Mouse (Mus musculus) left cerebral cortex, adult 11 months (tissue): Measurements from ENCODE around the gene Gm266.
"Not testable (repeated sequence)": the region's sequence is repeated elsewhere in the genome, so short reads cannot be mapped to it uniquely, and the experiment has no call there.

Experiments used
- DNase-seq: peaks from one replicate; pipeline ENCODE4 v3.0.0; 2022; ENCODE audit warnings: low spot score

Gm266 gene

GRCm38 (mm10) chr12:111485652-111486306 lies at the start of gene Gm266:
Gene Gm266, minus strand, starts transcription at chr12:111485823.
- DNase-seq, result no peak

GRCm38 (mm10) chr12:111535281-111535680 lies 49.7 kb upstream of the Gm266 start:
- no peak for DNase-seq

- no peak for DNase-seq
Observed at GRCm38 (mm10) chr12:111533096-111533794, 47.6 kb upstream of the Gm266 start.

GRCm38 (mm10) chr12:111529192-111529591 lies 43.6 kb upstream of the Gm266 start:
- DNase-seq, result no peak

GRCm38 (mm10) chr12:111527643-111528281 lies 42.1 kb upstream of the Gm266 start:
- DNase-seq, result peak; percentile 62

GRCm38 (mm10) chr12:111524883-111525282 lies 39.3 kb upstream of the Gm266 start:
- DNase-seq, result no peak

- no peak for DNase-seq
Observed at GRCm38 (mm10) chr12:111524469-111524868, 38.8 kb upstream of the Gm266 start.

GRCm38 (mm10) chr12:111520994-111521393 lies 35.4 kb upstream of the Gm266 start:
- DNase-seq, result no peak

GRCm38 (mm10) chr12:111519821-111520220 lies 34.2 kb upstream of the Gm266 start:
- no peak for DNase-seq

- no peak for DNase-seq
Observed at GRCm38 (mm10) chr12:111518391-111518790, 32.8 kb upstream of the Gm266 start.

- no peak for DNase-seq
Observed at GRCm38 (mm10) chr12:111517901-111518300, 32.3 kb upstream of the Gm266 start.

GRCm38 (mm10) chr12:111516826-111517225 lies 31.2 kb upstream of the Gm266 start:
- DNase-seq, result no peak

- DNase-seq, result no peak
Observed at GRCm38 (mm10) chr12:111515920-111516319, 30.3 kb upstream of the Gm266 start.

- DNase-seq, result no peak
Observed at GRCm38 (mm10) chr12:111514874-111515649, 29.4 kb upstream of the Gm266 start.

- no peak for DNase-seq
Observed at GRCm38 (mm10) chr12:111514231-111514792, 28.7 kb upstream of the Gm266 start.

- DNase-seq, result no peak
Observed at GRCm38 (mm10) chr12:111513673-111514072, 28.1 kb upstream of the Gm266 start.

GRCm38 (mm10) chr12:111512572-111513063 lies 27.0 kb upstream of the Gm266 start:
- DNase-seq, result no peak

GRCm38 (mm10) chr12:111508438-111508837 lies 22.8 kb upstream of the Gm266 start:
- DNase-seq, result not testable (repeated sequence)

GRCm38 (mm10) chr12:111507962-111508361 lies 22.3 kb upstream of the Gm266 start:
- DNase-seq, result no peak

- no peak for DNase-seq
Observed at GRCm38 (mm10) chr12:111507001-111507400, 21.4 kb upstream of the Gm266 start.

- peak; percentile 91 for DNase-seq
Observed at GRCm38 (mm10) chr12:111504904-111505303, 19.3 kb upstream of the Gm266 start.

- no peak for DNase-seq
Observed at GRCm38 (mm10) chr12:111503571-111503970, 17.9 kb upstream of the Gm266 start.
